In genomic region chr12:73286287-73287092, GRCm38 (mm10) we compare ENCODE assay signal across 7 mouse cellular contexts. TPM values are rescaled to one million over a fixed set of nuclear protein-coding genes. Genes with fewer than 3 reads are reported as not detected.
DNase-seq lines count a peak whose midpoint lies in the region; ATAC-seq lines count a peak whose summit lies in the region.

Trmt5 (minus strand) TSS chr12:73286710.
Slc38a6 (plus strand) TSS chr12:73286779.

- ATAC-seq in limb, embryonic 11.5 days (ENCODE audit: insufficient number of reproducible peaks, low FRiP score, low TSS enrichment, low read depth), result peak; percentile 95
- peak; percentile 97 for ATAC-seq in midbrain, embryonic 14.5 days (ENCODE audit: low FRiP score, low TSS enrichment)

- peak within 1 kb of the TSS; percentile 86 for H3K4me3 ChIP-seq in embryonic facial prominence, embryonic 10.5 days
- peak within 1 kb of the TSS; percentile 72 for H3K4me3 ChIP-seq in limb, embryonic 11.5 days (ENCODE audit: low read depth, low read length)
- peak within 1 kb of the TSS; percentile 67 for H3K4me3 ChIP-seq in midbrain, embryonic 14.5 days (replicated peaks; ENCODE audit: low read depth, low read length)

- no peaks in the 10 kb centered on the region for H3K9me3 ChIP-seq in embryonic facial prominence, embryonic 10.5 days
- no peaks in the 10 kb centered on the region for H3K9me3 ChIP-seq in limb, embryonic 11.5 days (ENCODE audit: control insufficient read depth, low read length)
- H3K9me3 ChIP-seq in midbrain, embryonic 14.5 days (ENCODE audit: control insufficient read depth, low read length), result no peaks in the 10 kb centered on the region

- WGBS in embryonic facial prominence, embryonic 10.5 days, result under 1% methylated on average over 53 of the region's 53 CpGs
- WGBS in limb, embryonic 11.5 days, result under 1% methylated on average over 53 of the region's 53 CpGs
- under 1% methylated on average over 53 of the region's 53 CpGs for WGBS in midbrain, embryonic 14.5 days

- H3K36me3 ChIP-seq in embryonic facial prominence, embryonic 10.5 days (replicated peaks), result peaks cover 45% of the 10 kb centered on the region
- H3K36me3 ChIP-seq in limb, embryonic 11.5 days (ENCODE audit: control insufficient read depth, insufficient read depth, low read length), result peaks cover 6% of the 10 kb centered on the region; the same call in 1 of the 2 replicates
- peaks cover 10% of the 10 kb centered on the region for H3K36me3 ChIP-seq in midbrain, embryonic 14.5 days (ENCODE audit: control insufficient read depth, insufficient read depth, low read length)

- peak within 1 kb of the TSS; percentile 91 for H3K27ac ChIP-seq in embryonic facial prominence, embryonic 10.5 days (replicated peaks)
- H3K27ac ChIP-seq in limb, embryonic 11.5 days (replicated peaks; ENCODE audit: low read depth, low read length), result peak within 1 kb of the TSS; percentile 77; the same call in 1 of the 2 replicates
- H3K27ac ChIP-seq in midbrain, embryonic 14.5 days (replicated peaks; ENCODE audit: low read depth, low read length), result peak within 1 kb of the TSS; percentile 72

- peak within 1 kb of the TSS; percentile 78 for H3K4me2 ChIP-seq in limb, embryonic 11.5 days (ENCODE audit: low read depth, severe bottlenecking)
- peak within 1 kb of the TSS; percentile 59 for H3K4me2 ChIP-seq in midbrain, embryonic 14.5 days (ENCODE audit: low read length)

- H3K9ac ChIP-seq in limb, embryonic 11.5 days (ENCODE audit: low read length), result peak within 1 kb of the TSS; percentile 81
- H3K9ac ChIP-seq in midbrain, embryonic 14.5 days (replicated peaks; ENCODE audit: low read length), result peak within 1 kb of the TSS; percentile 69

- H3K4me1 ChIP-seq in embryonic facial prominence, embryonic 10.5 days, result peaks cover 28% of the 10 kb centered on the region
- peaks cover 6% of the 10 kb centered on the region; the same call in 1 of the 2 replicates for H3K4me1 ChIP-seq in limb, embryonic 11.5 days (ENCODE audit: control insufficient read depth, insufficient read depth, low read length)
- peaks cover 13% of the 10 kb centered on the region; the same call in 1 of the 2 replicates for H3K4me1 ChIP-seq in midbrain, embryonic 14.5 days (ENCODE audit: control insufficient read depth, insufficient read depth, low read length)

- H3K27me3 ChIP-seq in embryonic facial prominence, embryonic 10.5 days (replicated peaks; ENCODE audit: low read depth, poor library complexity, severe bottlenecking), result no peaks in the 10 kb centered on the region
- no peaks in the 10 kb centered on the region for H3K27me3 ChIP-seq in limb, embryonic 11.5 days (ENCODE audit: control insufficient read depth, insufficient read depth, low read length)
- H3K27me3 ChIP-seq in midbrain, embryonic 14.5 days (ENCODE audit: control insufficient read depth, insufficient read depth, low read length), result no peaks in the 10 kb centered on the region

- DNase-seq in adrenal gland, postnatal 10 days, result peak; percentile 95
- DNase-seq in embryonic facial prominence, embryonic 10.5 days (ENCODE audit: low spot score), result peak; percentile 95
- peak; percentile 100 for DNase-seq in heart, adult 11 months
- DNase-seq in kidney, adult 18-20 months, result peak; percentile 93
- DNase-seq in limb, embryonic 11.5 days (ENCODE audit: low spot score), result peak; percentile 96
- DNase-seq in midbrain, embryonic 14.5 days, result peak; percentile 97
- DNase-seq in spleen, adult 18-20 months, result peak; percentile 87

RNA-seq across cellular contexts. Expression of gene Trmt5, which starts in this region (rescaled TPM):
- total RNA-seq in adrenal gland, postnatal 10 days (2021), result 10 to 100 TPM in 1 of 2 experiments, 1 to 10 TPM in 1; 9.9 to 17.5 TPM
- polyA plus RNA-seq in embryonic facial prominence, embryonic 10.5 days (2016; fragmentation: Nextera tagmentation; extraction: Ambion mirVana), result 19.8 and 21.0 TPM in 2 replicates
- 25.0 and 25.3 TPM in 2 replicates for polyA plus RNA-seq in limb, embryonic 11.5 days (2014; fragmentation: Nextera tagmentation; extraction: Ambion mirVana)
- polyA plus RNA-seq in midbrain, embryonic 14.5 days (2014; fragmentation: Nextera tagmentation; extraction: Ambion mirVana), result 16.6 and 17.2 TPM in 2 replicates

RNA-seq across cellular contexts. Expression of gene Slc38a6, which starts in this region (rescaled TPM):
- 10 to 100 TPM in 1 of 2 experiments, 1 to 10 TPM in 1; 7.3 to 13.9 TPM for total RNA-seq in adrenal gland, postnatal 10 days (2021)
- 8.9 and 10.0 TPM in 2 replicates for polyA plus RNA-seq in embryonic facial prominence, embryonic 10.5 days (2016; fragmentation: Nextera tagmentation; extraction: Ambion mirVana)
- 13.5 and 14.1 TPM in 2 replicates for polyA plus RNA-seq in limb, embryonic 11.5 days (2014; fragmentation: Nextera tagmentation; extraction: Ambion mirVana)
- polyA plus RNA-seq in midbrain, embryonic 14.5 days (2014; fragmentation: Nextera tagmentation; extraction: Ambion mirVana), result 12.6 and 14.3 TPM in 2 replicates

Comparison
In these comparisons a context has a peak if more than half of its experiments do, and no peak if none do; other contexts are left out.
1. Peak in every context shown above with its lines: DNase-seq, ATAC-seq, H3K4me3 ChIP-seq and H3K27ac ChIP-seq.